Mouse (Mus musculus): ENCODE results near the gene Ugt1a10.
"Not testable (repeated sequence)": the region's sequence is repeated elsewhere in the genome, so short reads cannot be mapped to it uniquely, and the experiment has no call there.

Gene Ugt1a10

GRCm38 (mm10) chr1:88143966-88144675, 88.9 kb downstream of the Ugt1a10 start:
- DNase-seq, result peak; percentile 50

- not testable (repeated sequence) for DNase-seq
Measured at GRCm38 (mm10) chr1:88145278-88145677, 90.1 kb downstream of the Ugt1a10 start.

GRCm38 (mm10) chr1:88150133-88150532, 94.9 kb downstream of the Ugt1a10 start:
- DNase-seq, result not testable (repeated sequence)

- no peak for DNase-seq
Measured at GRCm38 (mm10) chr1:88158430-88158829, 103.2 kb downstream of the Ugt1a10 start.

- DNase-seq, result no peak
Measured at GRCm38 (mm10) chr1:88165711-88166110, 110.5 kb downstream of the Ugt1a10 start, which contains the start of gene Ugt1a5. Gene Ugt1a5, plus strand, starts transcription at chr1:88166012.

GRCm38 (mm10) chr1:88172190-88172589, 117.0 kb downstream of the Ugt1a10 start:
- DNase-seq, result not testable (repeated sequence)

- peak; percentile 29 for DNase-seq
Measured at GRCm38 (mm10) chr1:88179657-88180056, 124.5 kb downstream of the Ugt1a10 start.

GRCm38 (mm10) chr1:88186325-88186935, 131.2 kb downstream of the Ugt1a10 start:
- DNase-seq, result no peak

GRCm38 (mm10) chr1:88192136-88192535, 136.9 kb downstream of the Ugt1a10 start:
- no peak for DNase-seq

GRCm38 (mm10) chr1:88195687-88196086, 140.5 kb downstream of the Ugt1a10 start:
- DNase-seq, result peak; percentile 86

- DNase-seq, result no peak
Measured at GRCm38 (mm10) chr1:88197443-88197842, 142.3 kb downstream of the Ugt1a10 start.

GRCm38 (mm10) chr1:88199996-88200395, 144.8 kb downstream of the Ugt1a10 start:
- DNase-seq, result no peak

GRCm38 (mm10) chr1:88200456-88200855, 145.3 kb downstream of the Ugt1a10 start, which contains the start of gene Ugt1a2:
Gene Ugt1a2, plus strand, starts transcription at chr1:88200601.
- peak; percentile 79 for DNase-seq

- DNase-seq, result peak; percentile 63
Measured at GRCm38 (mm10) chr1:88205294-88205922, 150.2 kb downstream of the Ugt1a10 start, which contains the start of gene Dnajb3. Gene Dnajb3, minus strand, starts transcription at chr1:88205782.

- no peak for DNase-seq
Measured at GRCm38 (mm10) chr1:88206843-88207479, 151.8 kb downstream of the Ugt1a10 start.

- DNase-seq, result peak; percentile 61
Measured at GRCm38 (mm10) chr1:88211812-88212211, 156.6 kb downstream of the Ugt1a10 start, which contains the start of gene Ugt1a1. Gene Ugt1a1, plus strand, starts transcription at chr1:88211959.

GRCm38 (mm10) chr1:88212341-88213045, 157.3 kb downstream of the Ugt1a10 start:
- DNase-seq, result no peak

- DNase-seq, result no peak
Measured at GRCm38 (mm10) chr1:88213061-88213460, 157.9 kb downstream of the Ugt1a10 start.

- DNase-seq, result no peak
Measured at GRCm38 (mm10) chr1:88213766-88214461, 158.7 kb downstream of the Ugt1a10 start.

GRCm38 (mm10) chr1:88214462-88214952, 159.3 kb downstream of the Ugt1a10 start:
- no peak for DNase-seq

Data from kidney, adult 11 months (tissue).